Mouse (Mus musculus) urinary bladder, postnatal 4 days (tissue): ENCODE data around the gene Myom3.
"Not testable (repeated sequence)": the region's sequence is repeated elsewhere in the genome, so short reads cannot be mapped to it uniquely, and the experiment has no call there.

Experiments
- DNase-seq, 2 experiments: peaks; one replicate each; pipeline ENCODE4 v3.0.0; 2021 to 2022; ENCODE audit warnings: low spot score in 2 of 2

Myom3 gene

GRCm38 (mm10) chr4:135759356-135759976, at the start of gene Myom3:
Myom3 (plus strand) TSS chr4:135759715.
- DNase-seq: no peak

GRCm38 (mm10) chr4:135710392-135710791, 49.1 kb upstream of the Myom3 start:
- no peak for DNase-seq

GRCm38 (mm10) chr4:135714776-135715175, 44.7 kb upstream of the Myom3 start:
- no peak for DNase-seq

- not testable (repeated sequence) for DNase-seq
These were observed 43.1 kb upstream of the Myom3 start for GRCm38 (mm10) chr4:135716438-135716837.

- no peak for DNase-seq
These were observed 36.8 kb upstream of the Myom3 start for GRCm38 (mm10) chr4:135722540-135723290.

- no peak for DNase-seq
These were observed 33.1 kb upstream of the Myom3 start for GRCm38 (mm10) chr4:135726416-135726815.

- DNase-seq: peak in 1 of 2 experiments; percentile 46
These were observed 31.7 kb upstream of the Myom3 start, which contains the start of gene Il22ra1 for GRCm38 (mm10) chr4:135727817-135728216. Il22ra1 (plus strand) TSS chr4:135728172.

GRCm38 (mm10) chr4:135730204-135730603, 29.3 kb upstream of the Myom3 start:
- DNase-seq: no peak

GRCm38 (mm10) chr4:135730951-135731350, 28.6 kb upstream of the Myom3 start:
- no peak for DNase-seq

GRCm38 (mm10) chr4:135733901-135734300, 25.6 kb upstream of the Myom3 start:
- DNase-seq: no peak

GRCm38 (mm10) chr4:135736903-135737302, 22.6 kb upstream of the Myom3 start:
- DNase-seq: no peak

- no peak for DNase-seq
These were observed 21.3 kb upstream of the Myom3 start for GRCm38 (mm10) chr4:135738237-135738636.

GRCm38 (mm10) chr4:135739148-135739547, 20.4 kb upstream of the Myom3 start:
- DNase-seq: no peak

- no peak for DNase-seq
These were observed 19.8 kb upstream of the Myom3 start for GRCm38 (mm10) chr4:135739672-135740071.

GRCm38 (mm10) chr4:135743520-135743919, 16.0 kb upstream of the Myom3 start:
- no peak for DNase-seq

- DNase-seq: no peak
These were observed 14.6 kb upstream of the Myom3 start for GRCm38 (mm10) chr4:135744726-135745448.

GRCm38 (mm10) chr4:135745613-135746012, 13.9 kb upstream of the Myom3 start:
- DNase-seq: no peak

GRCm38 (mm10) chr4:135750896-135751295, 8.6 kb upstream of the Myom3 start:
- DNase-seq: no peak

GRCm38 (mm10) chr4:135752106-135752778, 7.3 kb upstream of the Myom3 start:
- DNase-seq: no peak

- no peak for DNase-seq
These were observed 6.7 kb upstream of the Myom3 start for GRCm38 (mm10) chr4:135752779-135753164.

GRCm38 (mm10) chr4:135758331-135758730, 1.2 kb upstream of the Myom3 start:
- no peak for DNase-seq

- no peak for DNase-seq
These were observed 690 bp upstream of the Myom3 start for GRCm38 (mm10) chr4:135758825-135759224.
